Mouse (Mus musculus): ENCODE measurements around the gene Wbp2nl. TPM values are rescaled to one million over a fixed set of nuclear protein-coding genes. Genes with fewer than 3 reads are reported as not detected.

The Wbp2nl gene
- total and polyA plus RNA-seq, 3 experiments: not detected

GRCm38 (mm10) chr15:82293271-82293711 is 5.5 kb upstream of the Wbp2nl start:
- WGBS: 18% methylated on average over 7 of the region's 7 CpGs
- intact Hi-C loops (cut with DNase I): no loop called here

GRCm38 (mm10) chr15:82294059-82294458 is 4.7 kb upstream of the Wbp2nl start:
- no peak overlapping the region for H3K4me3 ChIP-seq
- no peaks in the 10 kb centered on the region for H3K4me1 ChIP-seq (ENCODE audit: control insufficient read depth, insufficient read depth, low read length)
- no peak overlapping the region for H3K9ac ChIP-seq (ENCODE audit: low read depth, low read length)
- intact Hi-C loops (cut with DNase I): no loop called here
- DNase-seq: no peak
- no peak for TF ChIP-seq POLR2A (IDR thresholded peaks at IDR 0.05; ENCODE audit: insufficient read depth, low read depth, low read length)
- no peak for TF ChIP-seq EP300 (IDR thresholded peaks at IDR 0.05; ENCODE audit: insufficient read depth, low read depth, low read length)
- peak; percentile 56 for TF ChIP-seq CTCF (IDR thresholded peaks at IDR 0.05)
- no peaks in the 10 kb centered on the region for H3K36me3 ChIP-seq (ENCODE audit: control insufficient read depth, insufficient read depth, low read length)
- 35% methylated on average over 8 of the region's 8 CpGs for WGBS
- H3K79me2 ChIP-seq (replicated peaks; ENCODE audit: control insufficient read depth, insufficient read depth, low read length): no peaks in the 10 kb centered on the region
- peaks cover under 1% of the 10 kb centered on the region; the same call in 1 of the 2 replicates for H3K27me3 ChIP-seq (ENCODE audit: control insufficient read depth, insufficient read depth, low read length)
- H3K27ac ChIP-seq: no peak overlapping the region

More at GRCm38 (mm10) chr15:82293271-82293711, 5.5 kb upstream of the Wbp2nl start:
- H3K27me3 ChIP-seq (ENCODE audit: control insufficient read depth, insufficient read depth, low read length): no peaks in the 10 kb centered on the region
- no peak for TF ChIP-seq CTCF (IDR thresholded peaks at IDR 0.05)
- TF ChIP-seq POLR2A (IDR thresholded peaks at IDR 0.05; ENCODE audit: insufficient read depth, low read depth, low read length): no peak
- no peak for TF ChIP-seq EP300 (IDR thresholded peaks at IDR 0.05; ENCODE audit: insufficient read depth, low read depth, low read length)
- DNase-seq: no peak
- no peaks in the 10 kb centered on the region for H3K36me3 ChIP-seq (ENCODE audit: control insufficient read depth, insufficient read depth, low read length)
- H3K4me3 ChIP-seq: no peak overlapping the region
- H3K79me2 ChIP-seq (replicated peaks; ENCODE audit: control insufficient read depth, insufficient read depth, low read length): no peaks in the 10 kb centered on the region
- no peak overlapping the region for H3K9ac ChIP-seq (ENCODE audit: low read depth, low read length)
- H3K27ac ChIP-seq: no peak overlapping the region
- H3K4me1 ChIP-seq (ENCODE audit: control insufficient read depth, insufficient read depth, low read length): no peaks in the 10 kb centered on the region

- Histone ChIP-seq H3K4me1 (ENCODE audit: control insufficient read depth, insufficient read depth, low read length) (no peaks in the 10 kb centered on the region), H3K79me2 (replicated peaks; ENCODE audit: control insufficient read depth, insufficient read depth, low read length) (no peaks in the 10 kb centered on the region), H3K27ac (no peak overlapping the region), H3K4me3 (no peak overlapping the region), H3K36me3 (ENCODE audit: control insufficient read depth, insufficient read depth, low read length) (no peaks in the 10 kb centered on the region), H3K9ac (ENCODE audit: low read depth, low read length) (no peak overlapping the region), H3K27me3 (ENCODE audit: control insufficient read depth, insufficient read depth, low read length) (peaks cover under 1% of the 10 kb centered on the region; the same call in 1 of the 2 replicates)
- DNase-seq: no peak
- 67% methylated on average over 3 of the region's 3 CpGs for WGBS
- intact Hi-C loops (cut with DNase I): no loop called here
- TF ChIP-seq EP300 (IDR thresholded peaks at IDR 0.05; ENCODE audit: insufficient read depth, low read depth, low read length): no peak
- no peak for TF ChIP-seq POLR2A (IDR thresholded peaks at IDR 0.05; ENCODE audit: insufficient read depth, low read depth, low read length)
- no peak for TF ChIP-seq CTCF (IDR thresholded peaks at IDR 0.05)
These were observed 8.4 kb downstream of the Wbp2nl start for GRCm38 (mm10) chr15:82307107-82307506.

GRCm38 (mm10) chr15:82308416-82308815 is 9.7 kb downstream of the Wbp2nl start:
- H3K4me1 ChIP-seq (ENCODE audit: control insufficient read depth, insufficient read depth, low read length): no peaks in the 10 kb centered on the region
- H3K36me3 ChIP-seq (ENCODE audit: control insufficient read depth, insufficient read depth, low read length): no peaks in the 10 kb centered on the region
- peaks cover 1% of the 10 kb centered on the region; the same call in 1 of the 2 replicates for H3K27me3 ChIP-seq (ENCODE audit: control insufficient read depth, insufficient read depth, low read length)
- no peak overlapping the region for H3K9ac ChIP-seq (ENCODE audit: low read depth, low read length)
- H3K79me2 ChIP-seq (replicated peaks; ENCODE audit: control insufficient read depth, insufficient read depth, low read length): no peaks in the 10 kb centered on the region
- TF ChIP-seq POLR2A (IDR thresholded peaks at IDR 0.05; ENCODE audit: insufficient read depth, low read depth, low read length) (no peak), EP300 (IDR thresholded peaks at IDR 0.05; ENCODE audit: insufficient read depth, low read depth, low read length) (no peak), CTCF (IDR thresholded peaks at IDR 0.05) (no peak)
- intact Hi-C loops (cut with DNase I): no loop called here
- no peak overlapping the region for H3K27ac ChIP-seq
- no peak overlapping the region for H3K4me3 ChIP-seq
- DNase-seq: no peak
- 77% methylated on average over 3 of the region's 3 CpGs for WGBS

GRCm38 (mm10) chr15:82317839-82318238 is 19.1 kb downstream of the Wbp2nl start:
- H3K9ac ChIP-seq (ENCODE audit: low read depth, low read length): no peak overlapping the region
- no peaks in the 10 kb centered on the region for H3K36me3 ChIP-seq (ENCODE audit: control insufficient read depth, insufficient read depth, low read length)
- WGBS: 81% methylated on average over 6 of the region's 6 CpGs
- H3K27ac ChIP-seq: no peak overlapping the region
- no peak for DNase-seq
- no peaks in the 10 kb centered on the region for H3K27me3 ChIP-seq (ENCODE audit: control insufficient read depth, insufficient read depth, low read length)
- H3K79me2 ChIP-seq (replicated peaks; ENCODE audit: control insufficient read depth, insufficient read depth, low read length): no peaks in the 10 kb centered on the region
- TF ChIP-seq EP300 (IDR thresholded peaks at IDR 0.05; ENCODE audit: insufficient read depth, low read depth, low read length) (no peak), POLR2A (IDR thresholded peaks at IDR 0.05; ENCODE audit: insufficient read depth, low read depth, low read length) (no peak), CTCF (IDR thresholded peaks at IDR 0.05) (no peak)
- no peak overlapping the region for H3K4me3 ChIP-seq
- no peaks in the 10 kb centered on the region for H3K4me1 ChIP-seq (ENCODE audit: control insufficient read depth, insufficient read depth, low read length)
- intact Hi-C loops (cut with DNase I): no loop called here

GRCm38 (mm10) chr15:82319613-82320012 is 20.9 kb downstream of the Wbp2nl start:
- 14% methylated on average over 1 of the region's 1 CpGs for WGBS
- intact Hi-C loops (cut with DNase I): no loop called here

More at GRCm38 (mm10) chr15:82319613-82320012, 20.9 kb downstream of the Wbp2nl start:
- Histone ChIP-seq H3K27ac (no peak overlapping the region), H3K4me1 (ENCODE audit: control insufficient read depth, insufficient read depth, low read length) (no peaks in the 10 kb centered on the region), H3K9ac (ENCODE audit: low read depth, low read length) (no peak overlapping the region), H3K4me3 (no peak overlapping the region), H3K27me3 (ENCODE audit: control insufficient read depth, insufficient read depth, low read length) (no peaks in the 10 kb centered on the region), H3K79me2 (replicated peaks; ENCODE audit: control insufficient read depth, insufficient read depth, low read length) (no peaks in the 10 kb centered on the region), H3K36me3 (ENCODE audit: control insufficient read depth, insufficient read depth, low read length) (no peaks in the 10 kb centered on the region)
- TF ChIP-seq POLR2A (IDR thresholded peaks at IDR 0.05; ENCODE audit: insufficient read depth, low read depth, low read length) (no peak), CTCF (IDR thresholded peaks at IDR 0.05) (no peak), EP300 (IDR thresholded peaks at IDR 0.05; ENCODE audit: insufficient read depth, low read depth, low read length) (no peak)
- no peak for DNase-seq
